Mouse (Mus musculus) testis, adult 2 months (tissue): Measurements from ENCODE around the gene Tmtc4.

ENCODE experiments used
- CTCF ChIP-seq: fragments of 200-500 bp; IDR thresholded peaks from 2 replicates; pipeline ENCODE4 v1.5.1; 2012; ENCODE audit warnings: low read depth, mild to moderate bottlenecking, inconsistent platforms, low read length, moderate library complexity; ENCODE audit not compliant: control insufficient read depth, insufficient read depth, insufficient replicate concordance
- POLR2A ChIP-seq: fragments of 200-500 bp; IDR thresholded peaks from 2 replicates; pipeline ENCODE4 v1.6.1; 2012; ENCODE audit warnings: low read depth, mild to moderate bottlenecking, inconsistent platforms, low read length, moderate library complexity; ENCODE audit not compliant: control insufficient read depth

DNA sequence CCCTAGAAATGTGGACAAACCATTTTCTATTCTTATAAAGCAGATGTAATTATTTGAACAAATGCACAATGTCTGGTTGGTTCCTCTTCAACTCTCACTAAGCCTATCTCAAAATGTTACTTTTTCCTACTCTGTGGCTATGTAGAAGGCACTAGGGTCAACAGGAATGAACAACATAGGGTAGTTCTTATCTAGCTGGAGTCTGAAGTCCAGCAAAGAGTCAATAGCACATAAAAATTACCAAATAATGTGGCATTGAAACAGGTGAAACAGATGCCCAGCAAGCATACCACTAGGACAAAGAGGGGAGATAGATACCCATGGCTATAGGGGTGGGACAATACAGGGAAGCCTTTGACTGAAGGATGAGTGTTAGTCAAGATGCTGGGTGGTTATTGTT is 72.6 kb downstream of the Tmtc4 start:
- no peak for TF ChIP-seq CTCF
- no peak for TF ChIP-seq POLR2A
